ENCODE assay signal across 13 mouse cellular contexts in genomic region chr10:80281304-80281703, GRCm38 (mm10). TPM values are rescaled to one million over a fixed set of nuclear protein-coding genes. Genes with fewer than 3 reads are reported as not detected.
A peak's percentile ranks its signal among the peaks of the same experiment; 100 is the strongest.
DNase-seq lines count a peak whose midpoint lies in the region; ATAC-seq and TF ChIP-seq lines count a peak whose summit lies in the region.
"Had no signal": no experiment of that assay in that cellular context is flagged by ENCODE, and none has a peak within 500 bp of the region (broad histone marks: within the 10 kb centered on the region; RNA-seq: fewer than 3 reads in every experiment).

No protein-coding gene starts in this region.

- peaks cover 67% of the 10 kb centered on the region for H3K36me3 ChIP-seq in hindbrain, postnatal 0 days (ENCODE audit: insufficient read depth, low read length)
- H3K36me3 ChIP-seq in lung, embryonic 15.5 days, result peaks cover 86% of the 10 kb centered on the region

- 78% methylated on average over 7 of the region's 7 CpGs for WGBS in hindbrain, postnatal 0 days
- WGBS in lung, embryonic 15.5 days, result 68% methylated on average over 7 of the region's 7 CpGs

- no peaks in the 10 kb centered on the region for H3K4me1 ChIP-seq in hindbrain, postnatal 0 days (ENCODE audit: insufficient read depth, low read length)
- H3K4me1 ChIP-seq in lung, embryonic 15.5 days, result peaks cover 15% of the 10 kb centered on the region

- no peak; the same call in 1 of the 2 replicates for ATAC-seq in hindbrain, postnatal 0 days
- ATAC-seq in lung, embryonic 15.5 days (ENCODE audit: borderline replicate concordance, extremely low read depth, low FRiP score, low TSS enrichment), result no peak

- H3K9me3 ChIP-seq in hindbrain, postnatal 0 days (ENCODE audit: low read length), result no peaks in the 10 kb centered on the region
- no peaks in the 10 kb centered on the region for H3K9me3 ChIP-seq in lung, embryonic 15.5 days
- H3K9me3 ChIP-seq: hindbrain, embryonic 15.5 days had no signal

- DNase-seq in gastrocnemius, adult 2 months, result peak; percentile 64
- DNase-seq in gastrocnemius, postnatal 10 days, result no peak
- DNase-seq in adrenal gland, postnatal 36 days, result peak; percentile 70 to 73
- DNase-seq in hindbrain, postnatal 0 days (ENCODE audit: low spot score), result no peak
- no peak for DNase-seq in thymus, postnatal 0 days (ENCODE audit: low spot score)
- DNase-seq in testis, postnatal 10 days (ENCODE audit: low spot score), result no peak
- DNase-seq in cerebellum, adult 8-10 months, result no peak
- DNase-seq: B cell, adult 2 months; thymus, adult 18-20 months had no signal

- TF ChIP-seq CTCF in gastrocnemius, adult 2 months (IDR thresholded peaks at IDR 0.05), result no peak
- no peak for TF ChIP-seq CTCF in hindbrain, postnatal 0 days (IDR thresholded peaks at IDR 0.05; ENCODE audit: low read depth)

- H3K9ac ChIP-seq in hindbrain, postnatal 0 days (replicated peaks; ENCODE audit: low read length), result no peak overlapping the region
- H3K9ac ChIP-seq in lung, embryonic 15.5 days, result no peak overlapping the region
- H3K9ac ChIP-seq: hindbrain, embryonic 15.5 days; liver, embryonic 14.5 days had no signal

- intact Hi-C loops in gastrocnemius, adult 2 months (cut with DNase I), result no loop called here

- H3K27ac ChIP-seq in gastrocnemius, adult 2 months, result peak overlapping the region; percentile 86
- peak overlapping the region; percentile 32; the same call in 1 of the 2 replicates for H3K27ac ChIP-seq in hindbrain, postnatal 0 days
- peak overlapping the region; percentile 89 for H3K27ac ChIP-seq in lung, embryonic 15.5 days
- H3K27ac ChIP-seq: hindbrain, embryonic 15.5 days; liver, embryonic 14.5 days had no signal

- H3K27me3 ChIP-seq in hindbrain, postnatal 0 days (ENCODE audit: insufficient read depth, low read length), result no peaks in the 10 kb centered on the region
- no peaks in the 10 kb centered on the region for H3K27me3 ChIP-seq in lung, embryonic 15.5 days
- H3K27me3 ChIP-seq: hindbrain, embryonic 15.5 days had no signal

- H3K4me2 ChIP-seq in hindbrain, postnatal 0 days (ENCODE audit: low read depth, low read length), result no peak overlapping the region
- no peak overlapping the region for H3K4me2 ChIP-seq in lung, embryonic 15.5 days
- H3K4me2 ChIP-seq: hindbrain, embryonic 15.5 days had no signal

- 0 out of 2 replicates have a peak overlapping the region, but pooled peaks have one; percentile 9 for H3K4me3 ChIP-seq in gastrocnemius, adult 2 months
- no peak overlapping the region for H3K4me3 ChIP-seq in hindbrain, postnatal 0 days (ENCODE audit: low read length)
- no peak overlapping the region for H3K4me3 ChIP-seq in lung, embryonic 15.5 days
- H3K4me3 ChIP-seq: erythroblast, embryonic 14.5 days; hindbrain, embryonic 15.5 days had no signal

RNA-seq across cellular contexts. Expression of gene Rps15, which starts 10.9 kb away (rescaled TPM):
- 100 to 1,000 TPM; 634 to 773 TPM for total RNA-seq in gastrocnemius, adult 2 months (2021)
- 100 to 1,000 TPM; 952 to 954 TPM for total RNA-seq in gastrocnemius, postnatal 10 days (2021)
- total RNA-seq in adrenal gland, postnatal 36 days (2021), result 1,000 to 10,000 TPM; 1,173 to 1,236 TPM
- 1,031 and 1,483 TPM in 2 replicates for total RNA-seq in hindbrain, postnatal 0 days (2014; rRNA removed)
- 676 and 682 TPM in 2 replicates for polyA plus RNA-seq in hindbrain, postnatal 0 days (2015; fragmentation: Nextera tagmentation; extraction: Ambion mirVana)
- 907 and 974 TPM in 2 replicates for polyA plus RNA-seq in lung, embryonic 15.5 days (2015; fragmentation: Nextera tagmentation; extraction: Ambion mirVana)
- 1,158 and 1,206 TPM in 2 replicates for polyA plus RNA-seq in thymus, postnatal 0 days (2015; fragmentation: Nextera tagmentation; extraction: Ambion mirVana)

RNA-seq across cellular contexts. Expression of gene Apc2, which starts 14.5 kb away (rescaled TPM):
- total RNA-seq in gastrocnemius, adult 2 months (2021), result under 1 TPM; 0.20 to 0.77 TPM
- under 1 TPM; 0.87 to 0.95 TPM for total RNA-seq in gastrocnemius, postnatal 10 days (2021)
- 1 to 10 TPM in 1 of 2 experiments, under 1 TPM in 1; 0.70 to 1.5 TPM for total RNA-seq in adrenal gland, postnatal 36 days (2021)
- total RNA-seq in hindbrain, postnatal 0 days (2014; rRNA removed), result 358 and 374 TPM in 2 replicates
- 81.3 and 97.6 TPM in 2 replicates for polyA plus RNA-seq in hindbrain, postnatal 0 days (2015; fragmentation: Nextera tagmentation; extraction: Ambion mirVana)
- 0.59 and 1.3 TPM in 2 replicates for polyA plus RNA-seq in lung, embryonic 15.5 days (2015; fragmentation: Nextera tagmentation; extraction: Ambion mirVana)
- polyA plus RNA-seq in thymus, postnatal 0 days (2015; fragmentation: Nextera tagmentation; extraction: Ambion mirVana), result 0.10 and 0.24 TPM in 2 replicates
- polyA plus RNA-seq: erythroblast, embryonic 14.5 days had no signal

RNA-seq across cellular contexts. Expression of gene Dazap1, which starts 20.0 kb away (rescaled TPM):
- 10 to 100 TPM; 34.2 to 38.4 TPM for total RNA-seq in gastrocnemius, adult 2 months (2021)
- 10 to 100 TPM; 67.8 to 81.0 TPM for total RNA-seq in gastrocnemius, postnatal 10 days (2021)
- 10 to 100 TPM; 82.1 to 90.4 TPM for total RNA-seq in adrenal gland, postnatal 36 days (2021)
- total RNA-seq in hindbrain, postnatal 0 days (2014; rRNA removed), result 79.1 and 104 TPM in 2 replicates
- 38.5 and 39.4 TPM in 2 replicates for polyA plus RNA-seq in hindbrain, postnatal 0 days (2015; fragmentation: Nextera tagmentation; extraction: Ambion mirVana)
- 58.9 and 67.0 TPM in 2 replicates for polyA plus RNA-seq in lung, embryonic 15.5 days (2015; fragmentation: Nextera tagmentation; extraction: Ambion mirVana)
- 48.9 and 56.1 TPM in 2 replicates for polyA plus RNA-seq in thymus, postnatal 0 days (2015; fragmentation: Nextera tagmentation; extraction: Ambion mirVana)

RNA-seq across cellular contexts. Expression of gene Gamt, which starts 20.5 kb away (rescaled TPM):
- 10 to 100 TPM; 14.0 to 28.5 TPM for total RNA-seq in gastrocnemius, adult 2 months (2021)
- 100 to 1,000 TPM; 342 to 351 TPM for total RNA-seq in gastrocnemius, postnatal 10 days (2021)
- total RNA-seq in adrenal gland, postnatal 36 days (2021), result 100 to 1,000 TPM; 195 to 311 TPM
- 40.9 and 44.5 TPM in 2 replicates for total RNA-seq in hindbrain, postnatal 0 days (2014; rRNA removed)
- 32.4 and 35.9 TPM in 2 replicates for polyA plus RNA-seq in hindbrain, postnatal 0 days (2015; fragmentation: Nextera tagmentation; extraction: Ambion mirVana)
- polyA plus RNA-seq in lung, embryonic 15.5 days (2015; fragmentation: Nextera tagmentation; extraction: Ambion mirVana), result 29.3 and 30.2 TPM in 2 replicates
- 5.5 and 5.9 TPM in 2 replicates for polyA plus RNA-seq in thymus, postnatal 0 days (2015; fragmentation: Nextera tagmentation; extraction: Ambion mirVana)

RNA-seq across cellular contexts. Expression of gene Ndufs7, which starts 32.4 kb away (rescaled TPM):
- total RNA-seq in gastrocnemius, adult 2 months (2021), result 100 to 1,000 TPM; 496 to 663 TPM
- total RNA-seq in gastrocnemius, postnatal 10 days (2021), result 100 to 1,000 TPM; 371 to 457 TPM
- total RNA-seq in adrenal gland, postnatal 36 days (2021), result 100 to 1,000 TPM; 266 to 279 TPM
- total RNA-seq in hindbrain, postnatal 0 days (2014; rRNA removed), result 246 and 291 TPM in 2 replicates
- 410 and 430 TPM in 2 replicates for polyA plus RNA-seq in hindbrain, postnatal 0 days (2015; fragmentation: Nextera tagmentation; extraction: Ambion mirVana)
- 321 and 329 TPM in 2 replicates for polyA plus RNA-seq in lung, embryonic 15.5 days (2015; fragmentation: Nextera tagmentation; extraction: Ambion mirVana)
- polyA plus RNA-seq in thymus, postnatal 0 days (2015; fragmentation: Nextera tagmentation; extraction: Ambion mirVana), result 319 and 339 TPM in 2 replicates

Comparison
In these comparisons a context has a peak if more than half of its experiments do, and no peak if none do; other contexts are left out.
1. DNase-seq: peak in gastrocnemius, adult 2 months (single experiment) and adrenal gland, postnatal 36 days (2 of 2); none in gastrocnemius, postnatal 10 days (single experiment), hindbrain, postnatal 0 days (single experiment), thymus, postnatal 0 days (single experiment), testis, postnatal 10 days (single experiment) and cerebellum, adult 8-10 months (single experiment).
2. H3K27ac ChIP-seq: peak in every context shown above with its lines; median percentile 89 in lung, embryonic 15.5 days; 86 in gastrocnemius, adult 2 months; 32 in hindbrain, postnatal 0 days.
3. RNA of gene Apc2, which starts 14.5 kb away (total RNA-seq): 358 to 374 TPM in hindbrain, postnatal 0 days; 0.70 to 1.5 TPM in adrenal gland, postnatal 36 days, 0.87 to 0.95 TPM in gastrocnemius, postnatal 10 days and 0.20 to 0.77 TPM in gastrocnemius, adult 2 months; every median in the first group is over 100 times any median in the second.